Mouse (Mus musculus) spleen, adult 2 months (tissue): ENCODE measurements at regions not wholly inside any gene's neighbourhood (a gene's known extent, or its start where the extent isn't known, plus 50 kb on each side); places are given as distances from the start of the nearest gene placed in this dataset.

Source experiments
- DNase-seq, 2 experiments: peaks; one replicate each; pipeline versions ENCODE4 v3.0.0 to v3.0.0-alpha.2; 2012 to 2021; ENCODE audit warnings: low spot score in 2 of 2, low read depth in 1 of 2
- H3K27ac ChIP-seq: fragments of 200-500 bp; 2 replicates; pipeline ENCODE4 v1.5.1; 2012; ENCODE audit warnings: low read length, inconsistent platforms; ENCODE audit not compliant: insufficient read depth
- H3K27me3 ChIP-seq: fragments of 200-500 bp; 2 replicates; pipeline ENCODE4 v1.6.1; 2012; ENCODE audit warnings: mild to moderate bottlenecking, moderate library complexity, low read length, inconsistent platforms; ENCODE audit not compliant: control insufficient read depth, insufficient read depth
- H3K36me3 ChIP-seq: fragments of 200-500 bp; 2 replicates; pipeline ENCODE4 v1.6.1; 2012; ENCODE audit warnings: mild to moderate bottlenecking, low read length, inconsistent platforms; ENCODE audit not compliant: control insufficient read depth, insufficient read depth
- H3K4me1 ChIP-seq: fragments of 200-500 bp; 2 replicates; pipeline ENCODE4 v1.6.1; 2011; ENCODE audit warnings: inconsistent platforms; ENCODE audit not compliant: control insufficient read depth, insufficient read depth, insufficient read length
- H3K4me3 ChIP-seq: fragments of 200-500 bp; 2 replicates; pipeline ENCODE4 v1.5.1; 2011; ENCODE audit warnings: mild to moderate bottlenecking, inconsistent platforms; ENCODE audit not compliant: insufficient read depth, insufficient read length; ENCODE audit errors: extremely low read depth
- CTCF ChIP-seq: fragments of 200-500 bp; IDR thresholded peaks from 2 replicates; pipeline ENCODE4 v1.5.1; 2011; ENCODE audit warnings: mild to moderate bottlenecking, inconsistent platforms; ENCODE audit not compliant: insufficient read depth, insufficient read length, insufficient replicate concordance; ENCODE audit errors: extremely low read depth
- POLR2A ChIP-seq: fragments of 200-500 bp; IDR thresholded peaks from 2 replicates; pipeline ENCODE4 v1.6.1; 2011; ENCODE audit warnings: low read depth, low read length, inconsistent platforms
- WGBS: fragments of 180-500 bp; shearing (Covaris S2); methylation state at CpG from one replicate; pipeline ENCODE4 v1.1.7; 2018; 5-methylcytosine and 5-hydroxymethylcytosine counted together

GRCm38 (mm10) chr15:36919704-36920103, 87.9 kb downstream of the Zfp706 start:
- Histone ChIP-seq H3K27ac (no peak overlapping the region), H3K36me3 (no peaks in the 10 kb centered on the region), H3K4me3 (no peak overlapping the region), H3K27me3 (no peaks in the 10 kb centered on the region), H3K4me1 (no peaks in the 10 kb centered on the region)
- DNase-seq: no peak
- 89% methylated on average over 5 of the region's 5 CpGs for WGBS
- TF ChIP-seq POLR2A (no peak), CTCF (no peak)

- WGBS: 92% methylated on average over 4 of the region's 4 CpGs
- TF ChIP-seq CTCF (no peak), POLR2A (no peak)
- H3K4me3 ChIP-seq: no peak overlapping the region
- H3K27me3 ChIP-seq: no peaks in the 10 kb centered on the region
- no peak for DNase-seq
- no peak overlapping the region for H3K27ac ChIP-seq
- no peaks in the 10 kb centered on the region for H3K36me3 ChIP-seq
- no peaks in the 10 kb centered on the region for H3K4me1 ChIP-seq
Observed at GRCm38 (mm10) chr15:36919209-36919608, 88.4 kb downstream of the Zfp706 start.

GRCm38 (mm10) chr15:36916998-36917397, 90.6 kb downstream of the Zfp706 start:
- Histone ChIP-seq H3K27me3 (no peaks in the 10 kb centered on the region), H3K4me3 (no peak overlapping the region), H3K4me1 (no peaks in the 10 kb centered on the region), H3K36me3 (no peaks in the 10 kb centered on the region), H3K27ac (no peak overlapping the region)
- WGBS: 51% methylated on average over 4 of the region's 4 CpGs
- TF ChIP-seq CTCF (no peak), POLR2A (no peak)
- no peak for DNase-seq

GRCm38 (mm10) chr15:36914239-36915100, 93.1 kb downstream of the Zfp706 start:
- no peaks in the 10 kb centered on the region for H3K4me1 ChIP-seq
- no peak overlapping the region for H3K4me3 ChIP-seq
- no peaks in the 10 kb centered on the region for H3K36me3 ChIP-seq
- 87% methylated on average over 11 of the region's 11 CpGs for WGBS
- TF ChIP-seq CTCF: no peak
- TF ChIP-seq POLR2A: no peak
- DNase-seq: no peak
- no peaks in the 10 kb centered on the region for H3K27me3 ChIP-seq
- H3K27ac ChIP-seq: no peak overlapping the region

GRCm38 (mm10) chr15:36913308-36913707, 94.3 kb downstream of the Zfp706 start:
- Histone ChIP-seq H3K27ac (no peak overlapping the region), H3K4me3 (no peak overlapping the region), H3K27me3 (no peaks in the 10 kb centered on the region), H3K36me3 (no peaks in the 10 kb centered on the region), H3K4me1 (no peaks in the 10 kb centered on the region)
- 94% methylated on average over 7 of the region's 7 CpGs for WGBS
- no peak for DNase-seq
- TF ChIP-seq POLR2A (no peak), CTCF (no peak)

- WGBS: 93% methylated on average over 2 of the region's 2 CpGs
- no peak overlapping the region for H3K27ac ChIP-seq
- H3K4me3 ChIP-seq: no peak overlapping the region
- TF ChIP-seq POLR2A (no peak), CTCF (no peak)
- no peak for DNase-seq
- no peaks in the 10 kb centered on the region for H3K36me3 ChIP-seq
- no peaks in the 10 kb centered on the region for H3K4me1 ChIP-seq
- no peaks in the 10 kb centered on the region for H3K27me3 ChIP-seq
Observed at GRCm38 (mm10) chr15:36910272-36910671, 97.3 kb downstream of the Zfp706 start.

- H3K4me3 ChIP-seq: no peak overlapping the region
- H3K27ac ChIP-seq: no peak overlapping the region
- DNase-seq: no peak
- TF ChIP-seq POLR2A (no peak), CTCF (no peak)
- no peaks in the 10 kb centered on the region for H3K4me1 ChIP-seq
- H3K27me3 ChIP-seq: no peaks in the 10 kb centered on the region
- H3K36me3 ChIP-seq: no peaks in the 10 kb centered on the region
- 87% methylated on average over 3 of the region's 3 CpGs for WGBS
Observed at GRCm38 (mm10) chr15:36909494-36909893, 98.1 kb downstream of the Zfp706 start.
